ENCODE assay signal across 12 mouse cellular contexts in the genomic region with DNA sequence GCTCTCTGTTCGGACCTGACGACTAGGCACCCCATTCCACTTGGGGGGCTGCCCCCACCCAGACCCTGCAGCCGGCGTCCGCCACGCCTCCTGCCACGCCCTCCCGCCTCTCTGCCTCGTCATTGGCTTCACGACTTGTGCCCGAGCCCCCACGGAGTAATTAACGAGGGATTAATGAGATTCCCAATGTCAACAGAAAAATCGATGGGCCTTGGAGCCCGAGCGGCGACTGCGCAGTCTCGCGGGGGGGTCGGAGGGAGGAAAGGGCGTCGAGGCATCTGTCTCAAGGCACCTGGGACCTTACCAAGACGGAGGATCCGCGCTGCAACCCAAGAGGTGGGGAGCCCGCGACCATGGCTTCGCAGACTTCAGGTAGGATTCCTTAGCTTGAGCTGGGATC. TPM values are rescaled to one million over a fixed set of nuclear protein-coding genes. Genes with fewer than 3 reads are reported as not detected.
A peak's percentile ranks its signal among the peaks of the same experiment; 100 is the strongest.
DNase-seq lines count a peak whose midpoint lies in the region; ATAC-seq and TF ChIP-seq lines count a peak whose summit lies in the region.
"Had no signal": no experiment of that assay in that cellular context is flagged by ENCODE, and none has a peak within 500 bp of the region (broad histone marks: within the 10 kb centered on the region; RNA-seq: fewer than 3 reads in every experiment).

A gene (plus strand): TSS at position 201 of the 400 bp plus-strand sequence.

- no peak within 1 kb of the TSS for H3K27ac ChIP-seq in embryonic facial prominence, embryonic 12.5 days
- H3K27ac ChIP-seq in forebrain, embryonic 12.5 days, result no peak within 1 kb of the TSS
- no peak within 1 kb of the TSS for H3K27ac ChIP-seq in intestine, postnatal 0 days (ENCODE audit: low read depth, low read length)
- H3K27ac ChIP-seq in midbrain, postnatal 0 days (ENCODE audit: low read depth, low read length), result no peak within 1 kb of the TSS

- no peak for TF ChIP-seq CTCF in intestine, postnatal 0 days (IDR thresholded peaks at IDR 0.05; ENCODE audit: low read depth)
- TF ChIP-seq CTCF in midbrain, postnatal 0 days (IDR thresholded peaks at IDR 0.05), result no peak

- no peaks in the 10 kb centered on the region for H3K36me3 ChIP-seq in embryonic facial prominence, embryonic 12.5 days
- H3K36me3 ChIP-seq in forebrain, embryonic 12.5 days (replicated peaks), result no peaks in the 10 kb centered on the region
- no peaks in the 10 kb centered on the region for H3K36me3 ChIP-seq in intestine, postnatal 0 days (ENCODE audit: control insufficient read depth, insufficient read depth)
- no peaks in the 10 kb centered on the region for H3K36me3 ChIP-seq in midbrain, postnatal 0 days (ENCODE audit: insufficient read depth, low read length)

- H3K27me3 ChIP-seq in embryonic facial prominence, embryonic 12.5 days, result peaks cover 71% of the 10 kb centered on the region
- H3K27me3 ChIP-seq in forebrain, embryonic 12.5 days, result peaks cover 80% of the 10 kb centered on the region
- peaks cover 54% of the 10 kb centered on the region for H3K27me3 ChIP-seq in intestine, postnatal 0 days (replicated peaks; ENCODE audit: control insufficient read depth, insufficient read depth, low read length)
- peaks cover 14% of the 10 kb centered on the region; the same call in 1 of the 2 replicates for H3K27me3 ChIP-seq in midbrain, postnatal 0 days (ENCODE audit: insufficient read depth, low read length)

- no peak within 1 kb of the TSS for H3K4me3 ChIP-seq in embryonic facial prominence, embryonic 12.5 days
- peak within 1 kb of the TSS; percentile 10 for H3K4me3 ChIP-seq in forebrain, embryonic 12.5 days (replicated peaks)
- H3K4me3 ChIP-seq in intestine, postnatal 0 days (ENCODE audit: low read depth, low read length), result 0 out of 2 replicates have a peak within 1 kb of the TSS, but pooled peaks have one; percentile 18
- H3K4me3 ChIP-seq in midbrain, postnatal 0 days (ENCODE audit: low read depth, low read length), result peak within 1 kb of the TSS; percentile 34

- peak; percentile 43 for DNase-seq in midbrain, postnatal 0 days (ENCODE audit: low spot score)
- no peak for DNase-seq in cerebellum, postnatal 14 days
- no peak for DNase-seq in spleen, postnatal 10 days (ENCODE audit: low spot score in 2 of 2)
- DNase-seq: cerebellum, adult 8-10 months; layer of hippocampus, postnatal 36 days; right cerebral cortex, adult 18-20 months had no signal

- no peak within 1 kb of the TSS for H3K9ac ChIP-seq in embryonic facial prominence, embryonic 12.5 days
- H3K9ac ChIP-seq in forebrain, embryonic 12.5 days, result no peak within 1 kb of the TSS
- H3K9ac ChIP-seq in intestine, postnatal 0 days (ENCODE audit: low read depth, low read length), result peak within 1 kb of the TSS; percentile 26; the same call in 1 of the 2 replicates
- H3K9ac ChIP-seq in midbrain, postnatal 0 days (replicated peaks; ENCODE audit: low read length, poor library complexity, severe bottlenecking), result peak within 1 kb of the TSS; percentile 66

- no peaks in the 10 kb centered on the region for H3K9me3 ChIP-seq in embryonic facial prominence, embryonic 12.5 days
- no peaks in the 10 kb centered on the region for H3K9me3 ChIP-seq in forebrain, embryonic 12.5 days
- H3K9me3 ChIP-seq in intestine, postnatal 0 days (ENCODE audit: control insufficient read depth), result no peaks in the 10 kb centered on the region
- no peaks in the 10 kb centered on the region for H3K9me3 ChIP-seq in midbrain, postnatal 0 days (ENCODE audit: low read length)

- peaks cover 4% of the 10 kb centered on the region; the same call in 1 of the 2 replicates for H3K4me1 ChIP-seq in embryonic facial prominence, embryonic 12.5 days
- H3K4me1 ChIP-seq in forebrain, embryonic 12.5 days, result peaks cover 11% of the 10 kb centered on the region
- H3K4me1 ChIP-seq in intestine, postnatal 0 days (replicated peaks; ENCODE audit: control insufficient read depth, insufficient read depth, low read length), result peaks cover 13% of the 10 kb centered on the region; the same call in 1 of the 2 replicates
- 0 out of 2 replicates have a peak, but pooled peaks cover 4% of the 10 kb centered on the region for H3K4me1 ChIP-seq in midbrain, postnatal 0 days (ENCODE audit: insufficient read depth, low read length)

- peak within 1 kb of the TSS; percentile 32 for H3K4me2 ChIP-seq in embryonic facial prominence, embryonic 12.5 days (replicated peaks)
- peak within 1 kb of the TSS; percentile 48 for H3K4me2 ChIP-seq in forebrain, embryonic 12.5 days
- H3K4me2 ChIP-seq in intestine, postnatal 0 days (replicated peaks; ENCODE audit: low read depth), result peak within 1 kb of the TSS; percentile 44
- H3K4me2 ChIP-seq in midbrain, postnatal 0 days (ENCODE audit: low read depth, low read length, poor library complexity, severe bottlenecking), result peak within 1 kb of the TSS; percentile 61

- no peak for ATAC-seq in embryonic facial prominence, embryonic 12.5 days (ENCODE audit: insufficient number of reproducible peaks, insufficient read depth, low FRiP score, low TSS enrichment)
- ATAC-seq in forebrain, embryonic 12.5 days (ENCODE audit: low FRiP score), result no peak
- ATAC-seq in intestine, postnatal 0 days, result no peak
- no peak for ATAC-seq in midbrain, postnatal 0 days (ENCODE audit: low FRiP score)
- no peak for ATAC-seq in frontal cortex, adult (ENCODE audit: low TSS enrichment)

- 4% methylated on average over 29 of the region's 29 CpGs for WGBS in embryonic facial prominence, embryonic 12.5 days
- under 1% methylated on average over 29 of the region's 29 CpGs for WGBS in forebrain, embryonic 12.5 days
- WGBS in intestine, postnatal 0 days, result 3% methylated on average over 29 of the region's 29 CpGs
- WGBS in midbrain, postnatal 0 days, result 3% methylated on average over 29 of the region's 29 CpGs

RNA-seq across cellular contexts. Expression of the gene that starts here (rescaled TPM):
- polyA plus RNA-seq in embryonic facial prominence, embryonic 12.5 days (2016; fragmentation: Nextera tagmentation; extraction: Ambion mirVana), result not detected in 2 replicates
- not detected in 2 replicates for polyA plus RNA-seq in forebrain, embryonic 12.5 days (2016; fragmentation: Nextera tagmentation; extraction: Ambion mirVana)
- polyA plus RNA-seq in intestine, postnatal 0 days (2015; fragmentation: Nextera tagmentation; extraction: Ambion mirVana), result 2.3 and 4.3 TPM in 2 replicates
- 2.1 and 3.7 TPM in 2 replicates for total RNA-seq in midbrain, postnatal 0 days (2014; rRNA removed)
- polyA plus RNA-seq in midbrain, postnatal 0 days (2015; fragmentation: Nextera tagmentation; extraction: Ambion mirVana), result 1.8 and 2.1 TPM in 2 replicates
- total RNA-seq: heart, postnatal 25 days; MEL had no signal

Comparison
In these comparisons a context has a peak if more than half of its experiments do, and no peak if none do; other contexts are left out.
1. H3K9ac ChIP-seq: peak in intestine, postnatal 0 days (single experiment) and midbrain, postnatal 0 days (single experiment); none in embryonic facial prominence, embryonic 12.5 days (single experiment) and forebrain, embryonic 12.5 days (single experiment).
2. Peak in every context shown above with its lines, with median percentiles within 50 percentile points of each other: H3K4me2 ChIP-seq.